Mouse (Mus musculus) heart, embryonic 16.5 days (tissue): ENCODE results near the gene 6430548M08Rik. TPM values are rescaled to one million over a fixed set of nuclear protein-coding genes. Genes with fewer than 3 reads are reported as not detected.
A peak's percentile ranks its signal among the peaks of the same experiment; 100 is the strongest.

ENCODE experiments used
- ATAC-seq: fragments of 200-750 bp; cut with Nextera tagmentation; replicated peaks from 2 replicates; pipeline ENCODE4 v1.8.0; 2017; ENCODE audit warnings: moderate number of reproducible peaks; ENCODE audit not compliant: insufficient read depth, low FRiP score; ENCODE audit errors: extremely low read depth
- H3K27ac ChIP-seq: fragments of 300-500 bp; sonication (generic); 2 replicates; pipeline ENCODE4 v1.5.1; 2014; ENCODE audit warnings: mild to moderate bottlenecking, low read length, control low read depth, moderate library complexity
- H3K27me3 ChIP-seq: fragments of 300-500 bp; sonication (generic); 2 replicates; pipeline ENCODE4 v1.6.1; 2014; ENCODE audit warnings: low read length, mixed read lengths; ENCODE audit not compliant: control insufficient read depth, insufficient read depth
- H3K36me3 ChIP-seq: fragments of 300-500 bp; sonication (generic); 2 replicates; pipeline ENCODE4 v1.6.1; 2014; ENCODE audit not compliant: control insufficient read depth, insufficient read depth
- H3K4me1 ChIP-seq: fragments of 300-500 bp; sonication (generic); 2 replicates; pipeline ENCODE4 v1.6.1; 2014; ENCODE audit warnings: low read length, mixed read lengths; ENCODE audit not compliant: control insufficient read depth, insufficient read depth
- H3K4me2 ChIP-seq: fragments of 300-500 bp; sonication (generic); 2 replicates; pipeline ENCODE4 v1.6.1; 2014; ENCODE audit warnings: low read depth, mild to moderate bottlenecking, control low read depth, low read length
- H3K4me3 ChIP-seq: fragments of 300-500 bp; sonication (generic); 2 replicates; pipeline ENCODE4 v1.5.1; 2014; ENCODE audit warnings: mild to moderate bottlenecking, control low read depth, low read length
- H3K9ac ChIP-seq: fragments of 300-500 bp; sonication (generic); 2 replicates; pipeline ENCODE4 v1.6.1; 2014; ENCODE audit warnings: low read length, control low read depth
- H3K9me3 ChIP-seq: fragments of 300-500 bp; sonication (generic); replicated peaks from 2 replicates; pipeline ENCODE4 v1.6.1; 2016; ENCODE audit warnings: low read length; ENCODE audit not compliant: control insufficient read depth
- WGBS: fragments of 180-500 bp; shearing (Covaris S2); extraction: QIAGEN DNeasy Blood & Tissue Kit; methylation state at CpG from one replicate; pipeline ENCODE4 v1.1.7; 2014; 5-methylcytosine and 5-hydroxymethylcytosine counted together
- polyA plus RNA-seq: library from polyadenylated mRNA; unstranded; fragments of >200 nt; fragmentation: Nextera tagmentation; extraction: Ambion mirVana; gene quantifications from 2 replicates; pipeline ENCODE4 v1.2.1, GENCODE M21; 2015

Gene 6430548M08Rik
- polyA plus RNA-seq, 1 experiment from 2014 or later = 8.4 TPM

- H3K27me3 ChIP-seq = peaks cover 2% of the 10 kb centered on the region
- H3K9me3 ChIP-seq = no peaks in the 10 kb centered on the region
- H3K36me3 ChIP-seq = no peaks in the 10 kb centered on the region
- WGBS = 51% methylated on average over 8 of the region's 8 CpGs
- H3K4me2 ChIP-seq = no peak overlapping the region
- no peak overlapping the region for H3K27ac ChIP-seq
- H3K9ac ChIP-seq = no peak overlapping the region
- no peak for ATAC-seq
- H3K4me1 ChIP-seq = peaks cover 12% of the 10 kb centered on the region; the same call in 1 of the 2 replicates
- H3K4me3 ChIP-seq = no peak overlapping the region
Observed at GRCm38 (mm10) chr8:120163376-120163775, 49.4 kb downstream of the 6430548M08Rik start.

- ATAC-seq = no peak; the same call in 1 of the 2 replicates
Observed at GRCm38 (mm10) chr8:120164026-120164425, 50.1 kb downstream of the 6430548M08Rik start.

DNA sequence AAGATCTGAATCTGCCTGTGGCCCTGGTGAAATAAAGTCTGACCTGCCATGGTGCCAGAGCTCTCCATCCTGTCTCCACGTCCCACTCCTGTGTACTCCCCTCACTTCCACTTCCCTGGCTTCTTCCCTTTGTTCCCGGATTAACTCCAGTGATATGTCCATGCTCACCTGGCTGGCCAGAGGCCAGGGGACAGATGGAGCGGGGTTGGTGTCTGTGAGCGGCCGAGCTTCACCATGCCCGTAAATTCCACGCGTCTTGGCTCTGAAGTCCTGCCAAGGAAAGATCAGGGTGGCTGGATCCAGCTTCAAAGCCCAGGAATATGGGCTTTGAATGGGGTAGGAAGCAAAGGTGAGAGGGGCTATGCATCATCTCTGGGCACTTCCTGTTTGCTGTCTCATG, 53.2 kb downstream of the 6430548M08Rik start:
- 82% methylated on average over 8 of the region's 8 CpGs for WGBS
- Histone ChIP-seq H3K36me3 (no peaks in the 10 kb centered on the region), H3K9me3 (no peaks in the 10 kb centered on the region), H3K4me1 (peaks cover 11% of the 10 kb centered on the region; the same call in 1 of the 2 replicates), H3K9ac (no peak overlapping the region), H3K4me2 (no peak overlapping the region), H3K27ac (no peak overlapping the region), H3K4me3 (no peak overlapping the region), H3K27me3 (peaks cover 5% of the 10 kb centered on the region)
- ATAC-seq = no peak

More at GRCm38 (mm10) chr8:120164026-120164425, 50.1 kb downstream of the 6430548M08Rik start:
- Histone ChIP-seq H3K27me3 (peaks cover 5% of the 10 kb centered on the region), H3K27ac (no peak overlapping the region), H3K36me3 (no peaks in the 10 kb centered on the region), H3K4me2 (no peak overlapping the region), H3K4me3 (no peak overlapping the region), H3K9me3 (no peaks in the 10 kb centered on the region), H3K9ac (no peak overlapping the region), H3K4me1 (peaks cover 12% of the 10 kb centered on the region; the same call in 1 of the 2 replicates)
- WGBS = 84% methylated on average over 5 of the region's 5 CpGs

- peaks cover 5% of the 10 kb centered on the region for H3K27me3 ChIP-seq
- H3K4me2 ChIP-seq = no peak overlapping the region
- H3K4me3 ChIP-seq = no peak overlapping the region
- H3K4me1 ChIP-seq = peaks cover 9% of the 10 kb centered on the region; the same call in 1 of the 2 replicates
- H3K27ac ChIP-seq = no peak overlapping the region
- no peaks in the 10 kb centered on the region for H3K36me3 ChIP-seq
- no peak for ATAC-seq
- no peaks in the 10 kb centered on the region for H3K9me3 ChIP-seq
- H3K9ac ChIP-seq = no peak overlapping the region
- WGBS = 55% methylated on average over 5 of the region's 5 CpGs
Observed at GRCm38 (mm10) chr8:120167821-120168220, 53.9 kb downstream of the 6430548M08Rik start.

DNA sequence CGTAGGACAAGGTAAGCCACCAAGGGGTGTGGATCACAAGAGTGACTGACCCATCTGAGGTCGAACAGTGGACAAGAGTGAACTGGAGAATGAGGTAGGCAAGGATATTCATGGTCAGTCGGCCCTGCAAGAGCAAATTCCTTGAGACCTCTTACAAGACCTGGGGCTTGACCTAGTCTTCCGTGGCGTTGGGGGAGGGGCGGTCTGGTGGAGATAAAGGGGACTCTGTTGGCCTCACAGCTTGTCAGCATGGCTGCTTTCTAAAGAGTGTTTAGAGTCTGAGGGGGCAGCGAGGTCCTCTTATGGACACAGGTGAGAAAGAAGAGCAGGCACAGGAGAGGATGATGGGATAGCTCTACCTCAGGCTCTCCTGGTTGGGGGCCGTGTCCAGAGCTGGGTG, 55.2 kb downstream of the 6430548M08Rik start:
- Histone ChIP-seq H3K9ac (no peak overlapping the region), H3K27ac (no peak overlapping the region), H3K9me3 (no peaks in the 10 kb centered on the region), H3K4me1 (peaks cover 9% of the 10 kb centered on the region; the same call in 1 of the 2 replicates), H3K4me2 (no peak overlapping the region), H3K36me3 (no peaks in the 10 kb centered on the region), H3K4me3 (no peak overlapping the region), H3K27me3 (peaks cover 9% of the 10 kb centered on the region)
- 44% methylated on average over 8 of the region's 8 CpGs for WGBS
- no peak for ATAC-seq

DNA sequence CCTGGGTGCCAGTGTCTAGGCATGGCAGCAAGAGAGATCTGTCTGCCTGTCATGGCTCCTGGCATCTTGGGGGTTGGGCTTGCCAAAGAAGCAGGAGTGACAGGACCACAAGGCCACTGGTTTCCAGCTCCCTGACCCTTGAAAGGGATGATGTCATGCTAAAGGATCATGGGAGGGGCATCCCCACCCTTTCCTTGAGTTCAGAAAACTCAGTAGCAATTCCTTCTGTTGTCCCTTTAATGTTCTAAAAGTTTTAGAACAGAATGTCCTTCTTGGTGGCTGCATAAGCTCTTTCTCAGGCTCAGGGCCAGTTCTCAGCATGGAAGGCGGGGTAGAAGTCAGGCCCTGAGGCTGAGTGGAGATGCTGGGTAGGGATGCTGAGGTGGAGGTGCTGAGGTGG, 59.2 kb downstream of the 6430548M08Rik start:
- no peak for ATAC-seq
- no peaks in the 10 kb centered on the region for H3K9me3 ChIP-seq
- no peak overlapping the region for H3K9ac ChIP-seq
- no peak overlapping the region for H3K4me3 ChIP-seq
- H3K27me3 ChIP-seq = peaks cover 26% of the 10 kb centered on the region
- 79% methylated on average over 1 of the region's 1 CpGs for WGBS
- H3K27ac ChIP-seq = no peak overlapping the region
- peaks cover 19% of the 10 kb centered on the region for H3K4me1 ChIP-seq
- H3K36me3 ChIP-seq = no peaks in the 10 kb centered on the region
- no peak overlapping the region for H3K4me2 ChIP-seq

GRCm38 (mm10) chr8:120174606-120175005, 60.7 kb downstream of the 6430548M08Rik start:
- Histone ChIP-seq H3K4me2 (no peak overlapping the region), H3K9me3 (no peaks in the 10 kb centered on the region), H3K4me3 (no peak overlapping the region), H3K4me1 (peaks cover 17% of the 10 kb centered on the region), H3K36me3 (no peaks in the 10 kb centered on the region), H3K27me3 (peaks cover 28% of the 10 kb centered on the region), H3K27ac (no peak overlapping the region), H3K9ac (no peak overlapping the region)
- 48% methylated on average over 18 of the region's 18 CpGs for WGBS
- ATAC-seq = no peak

GRCm38 (mm10) chr8:120176605-120177004, 62.7 kb downstream of the 6430548M08Rik start:
- WGBS = 50% methylated on average over 4 of the region's 4 CpGs
- Histone ChIP-seq H3K9me3 (no peaks in the 10 kb centered on the region), H3K4me3 (no peak overlapping the region), H3K9ac (no peak overlapping the region), H3K4me2 (no peak overlapping the region), H3K27me3 (peaks cover 28% of the 10 kb centered on the region), H3K27ac (no peak overlapping the region), H3K36me3 (no peaks in the 10 kb centered on the region), H3K4me1 (peaks cover 17% of the 10 kb centered on the region)
- no peak for ATAC-seq

DNA sequence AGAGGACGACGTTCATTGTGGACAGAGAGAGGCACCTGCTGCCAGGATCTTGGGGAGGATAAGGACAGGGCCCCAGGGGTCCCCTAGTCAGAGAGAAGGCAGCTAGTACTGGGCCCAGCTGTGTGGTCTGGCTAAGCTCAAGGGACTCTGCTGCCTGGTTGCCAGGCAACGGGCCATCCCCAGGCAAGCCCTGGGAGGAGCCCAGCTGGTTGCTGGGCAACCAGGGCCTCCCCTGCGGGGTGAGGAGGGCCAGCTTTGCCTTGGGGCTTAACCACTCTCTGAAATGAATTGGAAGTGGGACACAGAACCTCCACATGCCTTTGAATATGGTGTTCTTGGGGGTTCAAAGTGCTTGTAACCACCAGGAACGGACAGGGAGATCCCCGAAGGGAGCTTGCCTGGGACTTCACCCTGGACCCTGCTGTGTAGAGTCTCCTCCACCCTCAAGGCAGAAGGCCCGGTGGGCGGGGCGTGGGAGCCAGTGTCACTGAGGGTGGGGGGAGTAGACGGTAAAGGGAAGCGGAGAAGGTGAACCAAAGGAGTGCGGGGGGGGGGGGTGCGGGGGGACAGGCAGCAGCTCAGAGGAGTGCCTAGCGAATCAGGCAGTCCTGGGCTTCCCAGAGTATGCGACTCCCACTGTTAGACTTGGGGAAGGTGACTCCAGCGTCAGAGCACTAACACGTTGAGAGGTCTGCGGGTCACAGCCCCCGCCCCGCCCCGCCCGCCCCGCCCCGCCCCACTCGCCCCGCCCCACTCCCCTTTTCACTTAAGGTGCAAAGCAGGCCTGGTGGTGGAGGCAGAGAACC, 63.6 kb downstream of the 6430548M08Rik start, which contains the start of gene Fam92b:
Fam92b (minus strand) TSS at position 149 of the 806 bp plus-strand sequence.
- ATAC-seq = peak; percentile 84
- Histone ChIP-seq H3K27ac (no peak within 1 kb of the TSS), H3K9me3 (no peaks in the 10 kb centered on the region), H3K4me3 (no peak within 1 kb of the TSS), H3K4me1 (peaks cover 17% of the 10 kb centered on the region), H3K27me3 (peaks cover 28% of the 10 kb centered on the region), H3K9ac (no peak within 1 kb of the TSS), H3K36me3 (no peaks in the 10 kb centered on the region), H3K4me2 (peak within 1 kb of the TSS; percentile 28; the same call in 1 of the 2 replicates)
- WGBS = 2% methylated on average over 22 of the region's 26 CpGs
